Mouse (Mus musculus): ENCODE measurements around the gene Rap1gap2.

Gene Rap1gap2

DNA sequence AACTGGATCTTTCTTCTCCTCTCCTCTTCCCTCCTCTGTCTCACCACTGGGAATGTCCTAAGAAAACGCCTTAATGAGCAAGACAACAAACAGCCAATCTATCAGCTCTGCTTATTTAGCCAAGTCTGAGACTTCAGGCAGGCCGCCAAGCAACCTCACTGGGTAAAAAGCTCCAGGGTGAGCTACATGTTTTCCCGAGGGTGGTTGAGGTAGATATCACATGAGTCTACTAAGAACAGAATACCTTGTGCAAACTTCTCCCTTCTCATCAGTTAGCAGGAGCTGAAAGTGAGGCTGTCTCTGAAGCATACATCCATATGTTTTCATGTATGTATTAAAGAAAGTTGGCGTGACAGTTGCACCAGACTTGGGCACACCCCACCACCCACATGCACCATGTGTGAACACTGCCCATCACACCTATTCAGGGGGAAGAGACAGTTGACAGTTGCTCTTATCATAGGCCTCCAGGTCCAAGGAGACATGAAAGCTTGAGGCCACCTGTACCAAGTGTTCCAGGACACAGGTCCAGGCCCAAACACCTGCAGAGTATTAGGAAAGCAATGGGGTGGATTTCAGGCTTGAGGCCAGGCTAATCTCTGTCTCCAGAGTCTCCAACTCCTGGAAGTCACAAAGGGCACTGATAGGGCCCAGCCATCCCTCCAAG lies 35.8 kb downstream of the Rap1gap2 start:
- DNase-seq (ENCODE audit: low spot score): no peak

DNA sequence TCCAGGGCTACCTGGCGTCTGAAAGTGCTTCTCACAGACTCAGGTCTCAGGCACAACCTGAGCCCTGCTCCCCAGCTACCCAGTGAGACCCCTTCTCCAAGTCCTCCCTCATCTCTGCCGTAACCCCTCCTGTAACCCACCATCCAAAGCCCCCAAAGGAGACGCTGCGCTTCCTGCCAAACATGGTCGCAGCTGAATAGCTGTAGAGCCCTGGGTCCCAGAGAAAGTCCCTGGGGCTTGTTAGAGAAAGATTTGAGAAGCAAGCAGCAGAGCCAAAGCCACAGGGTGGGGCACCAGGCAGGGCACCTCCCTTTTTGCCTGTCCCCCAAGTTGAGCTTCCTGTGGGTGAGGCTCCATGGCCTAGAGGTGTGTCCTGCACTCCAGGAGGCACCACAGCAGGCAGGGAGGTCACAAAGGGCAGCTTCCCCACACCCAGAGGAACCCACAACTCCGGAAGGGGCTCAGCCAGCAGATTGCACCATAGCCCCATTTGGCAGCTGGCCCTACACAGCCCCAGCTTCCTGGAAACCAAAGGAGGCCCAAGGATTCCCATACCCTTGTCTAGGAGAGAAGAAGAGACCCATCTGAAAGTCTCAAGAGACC lies 38.2 kb downstream of the Rap1gap2 start:
- DNase-seq (ENCODE audit: low spot score): peak; percentile 69

DNA sequence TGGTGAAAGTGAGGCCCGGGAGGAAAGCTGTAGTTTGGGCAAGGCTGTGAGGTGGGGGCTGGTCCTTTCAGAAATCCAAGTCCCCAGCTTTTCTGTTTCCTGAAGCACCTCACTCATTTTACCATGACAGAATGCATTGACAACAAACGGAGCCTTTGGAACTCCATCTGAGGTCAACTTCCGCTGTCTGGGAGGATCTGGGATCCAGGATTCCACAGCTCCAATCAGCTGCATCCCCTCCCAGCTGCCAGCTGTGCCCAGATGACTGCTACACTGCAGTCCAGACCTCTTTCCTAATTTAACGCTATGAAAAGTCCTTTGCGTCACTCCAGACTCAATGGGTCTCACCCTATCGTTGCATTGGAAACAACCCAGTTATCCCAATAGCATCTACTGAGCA lies 41.0 kb downstream of the Rap1gap2 start:
- DNase-seq (ENCODE audit: low spot score): no peak

DNA sequence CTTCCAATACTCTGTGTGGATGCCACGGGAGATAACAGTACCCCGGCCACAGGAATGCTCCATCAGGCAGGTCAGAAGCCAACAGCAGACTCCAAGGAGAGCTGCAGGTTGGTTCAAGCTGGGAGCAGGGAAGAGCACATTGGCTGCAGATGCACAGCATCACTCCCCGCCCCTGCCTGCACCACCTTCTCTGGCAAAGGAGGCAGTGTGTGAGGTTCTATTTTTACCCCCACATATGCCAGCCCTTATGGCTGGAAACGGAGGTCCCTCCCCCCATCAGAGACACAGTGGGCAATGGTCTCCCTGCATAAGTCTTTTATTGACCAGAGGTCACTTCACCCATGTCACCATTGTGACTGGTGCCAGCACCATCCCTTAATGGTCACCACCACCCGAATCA lies 42.3 kb downstream of the Rap1gap2 start:
- DNase-seq (ENCODE audit: low spot score): no peak

DNA sequence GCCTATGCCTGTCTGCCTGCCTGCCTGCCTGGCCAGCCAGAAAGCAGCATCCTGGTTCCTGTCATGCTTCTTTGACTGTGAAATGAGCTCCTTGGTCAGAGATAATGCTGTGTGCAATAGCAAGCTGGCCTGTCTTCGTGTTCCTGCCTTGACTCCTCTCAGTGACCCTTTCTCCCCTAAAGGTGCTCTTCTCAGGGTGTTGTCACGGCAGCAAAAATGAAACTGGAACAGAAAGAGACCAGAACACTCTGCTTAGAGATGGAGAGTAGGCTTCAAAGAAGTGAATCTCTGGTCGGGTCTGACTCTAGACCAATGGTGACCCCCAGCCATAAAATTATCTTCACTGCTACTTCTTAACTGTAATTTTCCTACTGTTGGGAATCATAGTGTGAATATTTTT lies 42.7 kb downstream of the Rap1gap2 start:
- no peak for DNase-seq (ENCODE audit: low spot score)

DNA sequence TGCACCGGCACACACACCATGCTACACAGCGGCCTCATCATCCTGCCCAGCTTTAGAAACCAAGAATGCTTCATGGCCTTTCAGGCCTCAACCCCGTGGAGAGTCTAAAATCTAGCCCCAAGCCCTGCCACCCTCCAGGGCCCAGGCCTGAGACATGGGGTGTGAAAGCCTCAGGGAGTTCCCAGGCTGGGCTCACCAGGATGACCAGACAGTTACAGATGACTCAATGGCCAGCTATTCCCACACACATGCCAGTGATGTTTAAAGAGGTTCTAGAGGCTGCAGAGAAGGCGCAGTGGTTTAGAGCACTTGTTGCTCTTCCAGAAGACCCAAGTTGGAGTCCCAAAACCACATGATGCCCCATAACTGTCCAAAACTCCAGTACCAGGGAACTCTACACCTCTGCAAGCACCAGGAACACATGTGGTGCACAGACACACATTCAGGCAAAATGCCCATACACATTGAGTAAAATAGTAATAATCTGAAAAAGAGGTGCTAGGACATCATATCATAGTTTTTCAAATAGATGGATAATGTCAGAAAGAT lies 44.3 kb downstream of the Rap1gap2 start:
- no peak for DNase-seq (ENCODE audit: low spot score)

DNA sequence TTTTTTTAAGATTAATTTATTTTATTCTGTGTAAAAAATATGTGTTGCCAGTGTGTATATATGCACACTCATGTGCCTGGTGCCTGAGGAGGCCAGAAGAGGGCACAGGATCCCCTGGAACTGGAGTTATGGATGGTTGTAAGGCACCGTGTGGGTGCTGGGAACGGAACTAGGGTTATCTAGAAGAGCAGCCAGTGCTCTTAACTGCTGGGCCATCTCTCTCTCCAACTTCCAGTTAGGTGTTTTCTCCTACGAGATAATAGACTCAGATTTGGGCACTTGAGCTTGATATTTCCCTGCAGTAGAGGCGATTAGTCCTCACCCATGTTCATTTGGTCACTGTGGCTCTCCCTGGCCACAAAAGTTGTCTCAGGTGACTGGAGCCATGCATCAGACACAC lies 49.3 kb downstream of the Rap1gap2 start:
- DNase-seq (ENCODE audit: low spot score): no peak

DNA sequence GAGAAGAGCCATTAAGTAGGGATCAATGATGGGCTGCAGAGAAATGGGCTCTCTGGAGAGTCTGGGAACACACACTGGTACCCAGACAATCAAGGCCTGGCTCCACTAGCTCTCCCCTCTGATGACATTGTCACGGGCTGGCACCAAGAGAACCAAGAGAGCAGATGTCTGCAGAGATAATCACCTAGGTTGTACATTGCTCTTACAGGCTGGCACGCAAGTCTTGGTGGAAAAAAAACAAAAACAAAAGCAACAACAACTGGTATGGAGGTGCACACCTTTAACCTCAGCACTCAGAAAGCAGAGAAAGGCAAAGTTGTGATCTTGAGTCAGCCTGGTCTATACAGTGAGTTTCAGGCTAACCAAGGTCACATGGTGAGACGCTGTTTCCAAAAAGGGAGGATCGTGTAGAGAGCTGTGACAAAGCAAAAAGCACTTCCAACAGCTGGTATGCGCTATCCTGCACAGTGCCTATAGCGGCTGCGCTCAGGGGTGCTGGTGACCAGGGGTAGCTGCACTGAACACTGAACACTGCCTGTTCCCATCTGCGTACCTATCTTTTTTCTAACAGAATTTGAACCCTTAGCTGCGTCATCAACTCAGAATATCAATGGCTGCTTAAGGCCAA lies 50.0 kb downstream of the Rap1gap2 start:
- no peak for DNase-seq (ENCODE audit: low spot score)

DNA sequence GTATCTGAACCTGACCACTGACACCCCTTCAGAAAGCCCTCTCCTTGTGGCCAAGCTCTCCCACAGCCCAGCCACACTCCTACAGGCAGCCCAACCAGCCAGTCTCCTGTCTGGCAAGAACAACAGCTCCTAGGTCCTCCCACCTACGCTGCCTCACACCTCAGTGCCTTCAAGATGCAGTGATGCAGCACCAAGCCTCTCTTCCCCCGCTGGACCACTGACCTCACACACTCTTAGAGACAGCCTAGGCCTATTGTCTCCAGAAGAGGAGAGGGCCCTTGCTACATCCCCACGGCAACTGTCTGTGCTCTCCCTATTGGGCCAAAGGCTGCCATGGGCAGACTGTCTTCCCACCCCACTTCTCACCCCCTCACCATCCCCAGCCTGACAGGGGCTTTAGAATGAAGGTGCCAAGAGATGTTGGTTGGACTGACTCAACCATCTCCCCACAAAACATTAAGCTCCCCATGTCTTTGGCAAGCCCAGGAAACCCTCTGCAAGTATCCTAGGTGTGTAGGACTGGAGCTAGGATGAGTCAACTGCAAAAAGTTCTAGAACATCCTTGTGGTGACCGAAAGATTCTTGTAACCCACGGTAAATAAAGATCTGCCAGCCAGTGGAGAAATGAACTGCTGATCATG lies 50.8 kb downstream of the Rap1gap2 start:
- no peak for DNase-seq (ENCODE audit: low spot score)

DNA sequence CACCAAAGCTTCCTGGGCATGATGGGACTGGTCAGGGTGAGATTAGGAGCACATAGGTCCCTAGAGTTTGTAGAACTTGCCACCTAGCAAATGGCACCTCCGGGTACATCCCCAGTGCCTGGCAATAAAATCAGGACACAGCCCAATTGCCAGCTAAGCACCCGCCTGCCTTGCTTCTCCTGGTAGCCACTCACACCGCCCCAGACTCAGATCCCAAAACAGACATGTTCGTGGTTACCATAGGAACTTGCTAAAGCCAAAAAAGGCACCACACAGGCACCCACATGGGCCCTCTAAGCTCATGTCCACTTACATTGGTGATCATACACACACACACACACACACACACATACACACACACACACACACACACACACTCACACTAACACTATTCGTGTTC lies 51.8 kb downstream of the Rap1gap2 start:
- no peak for DNase-seq (ENCODE audit: low spot score)

DNA sequence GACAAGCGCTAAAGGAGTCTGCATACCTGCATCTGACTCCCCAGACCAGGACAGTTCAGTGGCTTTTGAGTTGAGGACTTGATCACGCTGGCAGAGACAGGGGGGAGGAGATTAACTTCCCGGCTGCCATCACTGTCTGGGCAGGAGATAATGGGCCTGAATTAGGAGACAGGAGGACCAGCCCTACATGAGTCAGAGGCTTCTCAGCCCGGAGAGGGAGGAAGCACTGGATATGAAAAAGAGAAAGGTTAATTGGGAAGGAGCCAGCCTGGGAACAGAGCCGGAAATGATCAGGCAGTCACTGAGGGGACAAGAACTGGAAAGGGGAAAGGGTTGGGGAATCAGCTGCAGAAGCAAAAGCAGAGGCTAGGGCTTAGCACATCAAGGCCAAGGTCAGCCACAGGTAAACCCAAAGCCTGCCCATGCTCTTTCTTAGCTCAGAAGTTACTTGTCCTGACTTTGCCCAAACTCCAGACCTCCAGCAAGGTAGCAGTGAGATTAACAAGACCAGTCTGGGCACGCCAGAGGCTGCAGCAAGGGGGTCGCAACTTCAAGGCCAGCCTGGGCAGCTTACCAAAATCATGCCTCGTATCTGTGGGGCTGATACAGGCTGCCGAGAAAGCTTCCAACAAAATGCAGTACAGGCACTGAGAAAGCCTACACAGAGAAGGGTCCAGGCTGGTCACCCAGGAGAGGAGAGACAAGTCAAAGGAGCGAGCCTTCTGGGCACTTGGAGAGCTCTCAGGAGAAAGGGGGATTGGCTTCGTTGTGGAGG lies 53.1 kb downstream of the Rap1gap2 start:
- DNase-seq (ENCODE audit: low spot score): no peak

DNA sequence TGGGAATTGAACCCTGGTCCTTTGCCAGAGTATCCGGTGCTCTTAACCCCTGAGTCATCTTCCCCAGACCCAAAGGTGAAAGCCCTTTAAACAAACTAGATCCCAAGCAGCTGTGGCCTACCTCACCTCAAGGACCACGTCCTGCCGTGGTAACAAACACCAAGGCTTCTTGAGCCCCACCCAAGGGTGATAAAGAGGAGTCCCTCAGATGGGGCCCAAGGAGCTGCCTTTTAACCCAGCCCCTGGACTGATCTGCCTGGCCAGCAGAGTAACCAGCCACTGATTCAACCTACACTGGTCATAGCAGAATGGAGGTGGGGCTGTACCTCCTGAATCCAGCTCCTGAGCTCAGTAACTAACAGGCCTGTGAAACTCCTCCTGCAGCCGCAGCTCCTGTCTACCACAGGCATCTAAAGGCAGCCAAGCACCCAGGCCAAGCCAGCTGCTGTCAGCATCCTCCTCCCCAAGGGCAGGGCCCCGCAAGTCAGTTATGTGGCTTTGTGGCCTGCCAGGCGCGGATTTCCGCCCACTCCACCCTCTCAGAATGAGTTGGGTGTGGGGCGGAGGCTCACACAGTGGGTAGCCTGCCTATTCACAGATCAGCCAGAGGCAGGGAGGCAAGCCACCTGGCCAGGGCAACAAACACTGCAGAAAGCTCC lies 54.9 kb downstream of the Rap1gap2 start:
- DNase-seq (ENCODE audit: low spot score): peak; percentile 54

DNA sequence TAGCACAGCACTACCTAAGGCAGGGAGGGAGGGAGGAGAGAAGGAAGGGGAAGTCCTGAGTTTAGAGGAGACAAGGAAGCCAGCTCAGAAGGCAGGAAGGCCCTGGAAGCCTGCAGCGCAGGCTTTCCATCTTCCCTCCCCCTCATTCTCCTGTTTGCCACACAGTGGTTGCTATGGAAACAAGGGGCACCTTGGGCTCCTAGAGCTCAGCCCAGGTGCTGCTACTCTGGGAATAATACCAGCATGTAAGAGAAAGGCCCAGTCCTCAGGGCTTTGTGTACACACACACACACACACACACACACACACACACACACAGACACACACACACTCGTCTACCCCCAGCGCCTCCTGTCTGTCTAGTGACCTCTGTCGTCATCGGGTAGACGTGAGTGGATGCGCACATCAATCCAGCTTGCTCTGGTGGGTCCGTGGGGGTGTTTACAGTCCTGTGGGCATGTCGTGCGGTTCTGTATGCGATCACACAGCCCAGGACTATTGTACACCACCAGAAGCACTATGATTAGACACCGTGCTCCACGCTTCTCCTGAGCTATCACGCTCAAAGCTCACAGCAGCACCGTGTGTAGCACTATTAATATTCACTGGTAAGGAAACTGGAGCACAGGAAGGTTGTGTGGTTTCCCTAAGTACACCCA lies 55.9 kb downstream of the Rap1gap2 start:
- no peak for DNase-seq (ENCODE audit: low spot score)

DNA sequence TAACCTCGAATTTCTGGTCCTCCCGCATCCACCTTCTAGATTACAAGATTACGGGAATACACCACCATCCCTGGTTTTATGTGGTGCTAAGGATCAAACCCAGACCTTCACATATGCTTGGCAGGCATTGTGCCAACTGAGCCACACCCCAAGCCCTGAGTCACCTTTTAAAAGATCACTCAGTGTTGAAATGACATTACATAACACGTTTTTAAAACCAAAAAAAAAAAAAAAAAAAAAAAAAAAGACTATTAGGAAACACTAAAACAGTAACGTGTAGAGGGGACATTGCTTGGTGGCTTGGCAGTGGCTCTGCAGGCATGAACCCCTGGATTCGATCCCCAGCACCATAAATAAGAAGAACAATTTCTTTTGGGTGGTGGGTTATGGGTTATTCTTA lies 59.1 kb downstream of the Rap1gap2 start:
- no peak for DNase-seq (ENCODE audit: low spot score)

DNA sequence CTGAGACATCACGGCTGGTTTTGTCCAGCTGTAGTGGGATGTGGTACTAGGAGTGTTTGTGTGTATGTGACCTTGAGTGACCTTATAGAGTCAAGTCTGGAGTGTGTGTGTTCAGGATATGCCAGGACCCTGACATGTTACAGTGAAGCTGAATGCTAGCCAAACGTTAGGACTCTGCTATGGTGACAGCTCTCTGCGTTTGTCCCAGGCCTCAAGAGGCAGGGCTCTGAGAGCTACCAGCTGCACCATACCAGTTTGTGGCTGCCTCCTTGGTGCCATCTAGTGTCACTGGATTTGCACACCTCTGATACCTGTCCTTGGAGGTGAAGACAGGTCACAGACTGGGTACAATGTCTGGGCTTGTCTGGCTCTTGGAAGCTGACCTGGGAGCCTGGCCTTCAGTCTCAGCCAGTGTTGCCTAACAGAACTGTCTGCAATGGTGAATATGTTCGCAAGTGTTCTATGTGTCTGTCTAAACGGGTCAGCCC lies 60.1 kb downstream of the Rap1gap2 start:
- DNase-seq (ENCODE audit: low spot score): no peak

DNA sequence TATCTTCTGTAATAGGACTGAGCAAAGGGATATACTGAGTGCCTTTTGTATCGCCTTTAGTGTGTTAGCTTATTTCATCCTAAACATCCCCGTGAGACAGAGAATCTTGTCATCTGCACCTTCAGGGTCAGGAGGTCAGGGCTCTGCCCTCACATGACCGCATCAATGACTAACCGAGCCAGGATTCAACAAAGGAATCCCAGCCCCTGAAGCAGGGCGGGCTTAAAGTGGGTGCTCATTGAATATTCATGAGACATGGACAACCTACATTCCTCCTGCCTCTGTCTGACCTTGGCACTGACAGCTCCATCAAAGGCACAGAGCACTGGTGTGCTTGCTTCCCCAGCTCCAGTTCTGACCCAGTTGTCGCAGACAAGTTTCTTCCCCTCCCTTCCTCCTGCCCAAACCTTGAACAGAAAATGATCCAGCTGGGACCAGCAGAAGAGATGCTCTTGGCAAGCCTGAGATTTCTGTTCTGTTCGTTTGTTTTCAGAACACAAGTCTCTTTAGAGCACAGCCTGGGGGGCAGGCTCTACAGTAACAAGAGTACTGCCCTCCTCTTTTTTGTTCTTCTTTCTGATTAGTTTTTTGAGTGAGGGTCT lies 61.8 kb downstream of the Rap1gap2 start:
- no peak for DNase-seq (ENCODE audit: low spot score)

DNA sequence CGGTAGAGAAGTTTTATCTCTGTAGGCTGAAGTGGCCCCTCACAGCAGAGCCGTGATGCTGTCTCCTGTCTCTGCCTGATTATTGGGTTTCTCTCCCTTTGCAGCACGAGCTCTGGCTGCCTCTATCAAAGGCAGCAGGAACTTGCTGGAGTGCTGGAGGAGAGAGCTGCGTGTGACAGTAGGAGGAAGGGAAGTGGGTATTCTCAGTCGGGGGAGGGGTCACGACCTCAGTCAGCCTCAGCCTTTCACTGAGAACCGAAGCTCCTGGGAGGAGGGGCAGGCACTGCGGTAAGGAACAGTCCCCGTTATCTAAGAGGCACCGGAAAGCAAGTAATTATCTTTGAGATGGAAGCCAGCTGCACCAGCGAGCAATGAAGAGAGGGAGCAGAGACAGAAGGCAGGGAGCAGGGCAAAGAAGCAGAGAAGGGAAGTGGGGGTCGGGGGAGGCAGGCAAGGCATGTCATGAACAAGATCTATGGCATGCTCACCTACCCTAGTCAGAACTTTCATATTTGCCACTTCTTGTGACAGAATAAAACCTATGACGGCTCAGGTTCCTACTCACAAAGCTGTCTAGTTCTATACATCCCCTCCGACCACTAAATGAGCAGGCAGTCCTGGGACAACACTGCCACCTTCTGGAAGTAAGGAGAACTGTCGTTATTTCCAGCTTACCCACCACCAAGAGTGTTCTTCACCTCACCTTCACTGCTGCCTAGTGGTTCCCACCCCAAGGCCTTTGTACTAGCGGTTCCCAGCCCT lies 63.6 kb downstream of the Rap1gap2 start:
- DNase-seq (ENCODE audit: low spot score): no peak

DNA sequence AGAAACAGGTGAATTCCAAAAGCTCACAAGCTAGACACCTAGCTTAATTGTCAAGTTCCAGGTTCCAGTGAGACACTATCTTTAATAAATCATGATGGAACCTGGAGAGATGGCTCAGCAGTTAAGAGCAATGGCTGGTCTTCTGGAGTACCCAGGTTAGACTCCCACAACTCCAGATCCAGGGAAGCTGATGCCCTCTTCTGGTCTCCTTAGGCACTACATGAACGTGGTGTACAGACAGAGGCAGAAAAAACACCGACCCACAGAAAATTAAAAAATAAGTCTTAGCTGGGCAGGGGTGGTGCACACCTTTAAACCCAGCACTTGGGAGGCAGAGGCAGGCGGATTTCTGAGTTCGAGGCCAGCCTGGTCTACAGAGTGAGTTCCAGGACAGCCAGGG lies 64.5 kb downstream of the Rap1gap2 start:
- no peak for DNase-seq (ENCODE audit: low spot score)

DNA sequence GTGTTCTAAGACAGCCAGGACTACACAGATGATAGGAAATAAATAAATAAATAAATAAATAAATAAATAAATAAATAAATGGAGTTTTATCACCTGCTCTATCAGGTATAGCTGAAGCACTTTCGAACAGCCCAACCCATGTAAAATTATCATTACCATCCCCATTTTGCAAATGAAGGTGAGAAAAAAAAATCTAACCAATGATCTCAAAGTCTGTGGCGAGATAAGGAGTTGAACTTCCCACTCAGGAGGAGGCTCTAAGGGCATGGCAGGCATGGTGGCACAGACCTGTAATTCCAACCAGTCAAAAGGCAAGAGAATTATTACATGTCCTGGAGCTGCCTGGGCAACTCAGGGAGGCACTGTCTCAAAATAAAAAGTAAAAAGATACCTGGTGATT lies 65.2 kb downstream of the Rap1gap2 start:
- DNase-seq (ENCODE audit: low spot score): no peak

DNA sequence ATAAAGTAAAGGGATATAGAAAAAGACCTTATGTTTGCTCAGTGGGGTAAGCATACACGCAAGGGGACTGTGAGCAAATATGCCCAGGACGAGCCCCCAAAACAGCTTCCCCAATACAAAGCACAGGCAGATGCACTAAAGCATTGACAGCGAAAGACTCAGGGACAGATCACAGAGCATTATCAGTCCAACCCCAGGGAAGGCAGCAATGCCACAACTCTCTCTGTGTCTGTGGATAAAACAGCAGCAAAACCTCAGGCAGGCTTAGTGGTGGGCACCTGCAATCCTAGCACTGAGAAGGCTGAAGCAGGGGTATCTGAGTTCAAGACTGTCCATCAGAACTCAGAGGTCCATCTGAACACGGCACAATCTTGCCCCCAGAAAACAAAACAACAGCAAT lies 73.4 kb downstream of the Rap1gap2 start:
- no peak for DNase-seq (ENCODE audit: low spot score)

All from lung, postnatal 25 days (tissue).